Comparison of ENCODE assay signal across 8 mouse cellular contexts in genomic region chr10:52021736-52022394, GRCm38 (mm10). TPM values are rescaled to one million over a fixed set of nuclear protein-coding genes. Genes with fewer than 3 reads are reported as not detected.
DNase-seq lines count a peak whose midpoint lies in the region; ATAC-seq and TF ChIP-seq lines count a peak whose summit lies in the region.
"Had no signal": no experiment of that assay in that cellular context is flagged by ENCODE, and none has a peak within 500 bp of the region (broad histone marks: within the 10 kb centered on the region; RNA-seq: fewer than 3 reads in every experiment).

No protein-coding gene starts in this region.

- H3K27ac ChIP-seq in ES-Bruce4 (ENCODE audit: insufficient read depth, low read length) (no peak overlapping the region), ES-E14 (ENCODE audit: insufficient read depth, low read depth, low read length, poor library complexity, severe bottlenecking) (no peak overlapping the region)
- peak overlapping the region; percentile 45 for H3K27ac ChIP-seq in hindbrain, embryonic 10.5 days
- peak overlapping the region; percentile 59; the same call in 1 of the 2 replicates for H3K27ac ChIP-seq in midbrain, embryonic 10.5 days (replicated peaks)

- H3K36me3 ChIP-seq in ES-Bruce4 (ENCODE audit: control insufficient read depth, insufficient read depth, low read length, poor library complexity, severe bottlenecking) (no peaks in the 10 kb centered on the region), ES-E14 (ENCODE audit: control insufficient read depth, insufficient read depth, low read length, poor library complexity, severe bottlenecking) (no peaks in the 10 kb centered on the region)
- H3K36me3 ChIP-seq in hindbrain, embryonic 10.5 days: no peaks in the 10 kb centered on the region
- H3K36me3 ChIP-seq in midbrain, embryonic 10.5 days: no peaks in the 10 kb centered on the region

- H3K27me3 ChIP-seq in ES-Bruce4 (ENCODE audit: control insufficient read depth, insufficient read depth, low read length, poor library complexity, severe bottlenecking): peaks cover 28% of the 10 kb centered on the region
- H3K27me3 ChIP-seq in hindbrain, embryonic 10.5 days (ENCODE audit: insufficient read depth, poor library complexity, severe bottlenecking): peaks cover 86% of the 10 kb centered on the region
- peaks cover 87% of the 10 kb centered on the region for H3K27me3 ChIP-seq in midbrain, embryonic 10.5 days (ENCODE audit: low read depth, poor library complexity, severe bottlenecking)

- no peak for TF ChIP-seq POLR2A in ES-Bruce4 (IDR thresholded peaks at IDR 0.05; ENCODE audit: insufficient read depth, low read length)

- 0% methylated on average over 15 of the region's 15 CpGs for WGBS in hindbrain, embryonic 10.5 days
- under 1% methylated on average over 14 of the region's 15 CpGs for WGBS in midbrain, embryonic 10.5 days

- DNase-seq in ES-E14 (ENCODE audit: low read depth, low spot score): no peak
- no peak for DNase-seq in hindbrain, embryonic 10.5 days (ENCODE audit: low spot score)
- no peak for DNase-seq in midbrain, embryonic 10.5 days (ENCODE audit: low spot score)
- no peak for DNase-seq in thymus, postnatal 25 days
- DNase-seq in lung, postnatal 25 days (ENCODE audit: low spot score): no peak

- no peak overlapping the region for H3K9ac ChIP-seq in ES-Bruce4 (ENCODE audit: low read depth, poor library complexity, severe bottlenecking)
- H3K9ac ChIP-seq in ES-E14 (ENCODE audit: insufficient read depth, low read depth, low read length, poor library complexity, severe bottlenecking): no peak overlapping the region

- in situ Hi-C loops in ES-E14 (cut with MboI; ENCODE audit: low sequenced_read_pairs in 2 of 2, unreplicated experiment in 2 of 2): no loop called here

- H3K4me3 ChIP-seq in ES-Bruce4 (ENCODE audit: low read depth, low read length): peak overlapping the region; percentile 37; the same call in 1 of the 2 replicates
- peak overlapping the region; percentile 47 to 67; a peak in 3 of 4 replicates for H3K4me3 ChIP-seq in ES-E14 (ENCODE audit: insufficient read depth in 1 of 2, low read depth in 1 of 2, low read length in 2 of 2, poor library complexity in 1 of 2, severe bottlenecking in 1 of 2)
- peak overlapping the region; percentile 59 for H3K4me3 ChIP-seq in hindbrain, embryonic 10.5 days
- H3K4me3 ChIP-seq in midbrain, embryonic 10.5 days: peak overlapping the region; percentile 61

- no peak for ATAC-seq in megakaryocyte-erythroid progenitor cell, adult 5-6 weeks (replicated peaks; ENCODE audit: low FRiP score, low TSS enrichment, poor library complexity, severe bottlenecking)

- no peak for TF ChIP-seq CTCF in ES-Bruce4 (IDR thresholded peaks at IDR 0.05; ENCODE audit: low read depth, low read length)

- no peak for TF ChIP-seq EP300 in ES-Bruce4 (IDR thresholded peaks at IDR 0.05; ENCODE audit: insufficient read depth, low read depth, low read length)

- H3K9me3 ChIP-seq in ES-Bruce4 (replicated peaks; ENCODE audit: control insufficient read depth, insufficient read depth, low read length, poor library complexity, severe bottlenecking) (no peaks in the 10 kb centered on the region), ES-E14 (ENCODE audit: control insufficient read depth, insufficient read depth, low read depth, low read length) (no peaks in the 10 kb centered on the region)
- H3K9me3 ChIP-seq in hindbrain, embryonic 10.5 days: no peaks in the 10 kb centered on the region
- no peaks in the 10 kb centered on the region for H3K9me3 ChIP-seq in midbrain, embryonic 10.5 days (replicated peaks)

- H3K4me1 ChIP-seq in ES-Bruce4 (ENCODE audit: control insufficient read depth, insufficient read depth, low read length): no peaks in the 10 kb centered on the region
- no peaks in the 10 kb centered on the region for H3K4me1 ChIP-seq in ES-E14 (ENCODE audit: control insufficient read depth in 2 of 2, insufficient read depth in 2 of 2, low read length in 2 of 2, poor library complexity in 1 of 2)
- H3K4me1 ChIP-seq in hindbrain, embryonic 10.5 days (replicated peaks): peaks cover 22% of the 10 kb centered on the region
- peaks cover 19% of the 10 kb centered on the region for H3K4me1 ChIP-seq in midbrain, embryonic 10.5 days

TF ChIP-seq in ES-E14, 5 proteins besides CTCF, POLR2A, EP300 and RAD21:
- no peak for TF ChIP-seq CHD2 (IDR thresholded peaks at IDR 0.05; ENCODE audit: low read depth, low read length)
- TF ChIP-seq ZC3H11A (IDR thresholded peaks at IDR 0.05; ENCODE audit: borderline replicate concordance, low read depth, low read length): no peak
- no peak for TF ChIP-seq MAFK (IDR thresholded peaks at IDR 0.05; ENCODE audit: insufficient read depth, low read depth, low read length)
- no peak for TF ChIP-seq HCFC1 (IDR thresholded peaks at IDR 0.05; ENCODE audit: borderline replicate concordance, insufficient read depth, low read length)
- no peak for TF ChIP-seq ZNF384 (IDR thresholded peaks at IDR 0.05; ENCODE audit: low read depth, low read length)

RNA-seq across cellular contexts. Expression of gene Vgll2, which starts 0.4 kb away (rescaled TPM):
- not detected in 2 replicates for polyA plus RNA-seq in ES-Bruce4 (2011; ENCODE audit: insufficient read depth, insufficient read length, low read depth, missing spikeins)
- not detected in 2 replicates for total RNA-seq in ES-E14 (2012; rRNA removed)
- polyA plus RNA-seq in hindbrain, embryonic 10.5 days (2016; fragmentation: Nextera tagmentation; extraction: Ambion mirVana): 1.4 and 1.6 TPM in 2 replicates
- 0.54 TPM in 1 of 2 replicates, not detected in the other for polyA plus RNA-seq in midbrain, embryonic 10.5 days (2016; fragmentation: Nextera tagmentation; extraction: Ambion mirVana)
- total RNA-seq in megakaryocyte-erythroid progenitor cell, adult 5-6 weeks (2014; fragmentation: Nextera tagmentation): not detected in 2 replicates
- total RNA-seq in megakaryocyte-erythroid progenitor cell, adult 5-6 weeks (2017): not detected in 2 replicates
- polyA plus RNA-seq: large intestine, adult 2 months had no signal

Comparison
In these comparisons a context has a peak if more than half of its experiments do, and no peak if none do; other contexts are left out.
1. H3K27ac ChIP-seq: peak in hindbrain, embryonic 10.5 days (single experiment) and midbrain, embryonic 10.5 days (single experiment); none in ES-Bruce4 (single experiment) and ES-E14 (single experiment).
2. Peak in every context shown above with its lines, with median percentiles within 50 percentile points of each other: H3K4me3 ChIP-seq.